Mouse (Mus musculus): ENCODE results near the gene Grid2ip. TPM values are rescaled to one million over a fixed set of nuclear protein-coding genes. Genes with fewer than 3 reads are reported as not detected.
A peak's percentile ranks its signal among the peaks of the same experiment; 100 is the strongest.

Grid2ip gene
- 1 to 10 TPM; 1.2 TPM for total RNA-seq (2021)
- long read RNA-seq, experiment 1 = 0 reads
- long read RNA-seq, experiment 2 = 0 reads

DNA sequence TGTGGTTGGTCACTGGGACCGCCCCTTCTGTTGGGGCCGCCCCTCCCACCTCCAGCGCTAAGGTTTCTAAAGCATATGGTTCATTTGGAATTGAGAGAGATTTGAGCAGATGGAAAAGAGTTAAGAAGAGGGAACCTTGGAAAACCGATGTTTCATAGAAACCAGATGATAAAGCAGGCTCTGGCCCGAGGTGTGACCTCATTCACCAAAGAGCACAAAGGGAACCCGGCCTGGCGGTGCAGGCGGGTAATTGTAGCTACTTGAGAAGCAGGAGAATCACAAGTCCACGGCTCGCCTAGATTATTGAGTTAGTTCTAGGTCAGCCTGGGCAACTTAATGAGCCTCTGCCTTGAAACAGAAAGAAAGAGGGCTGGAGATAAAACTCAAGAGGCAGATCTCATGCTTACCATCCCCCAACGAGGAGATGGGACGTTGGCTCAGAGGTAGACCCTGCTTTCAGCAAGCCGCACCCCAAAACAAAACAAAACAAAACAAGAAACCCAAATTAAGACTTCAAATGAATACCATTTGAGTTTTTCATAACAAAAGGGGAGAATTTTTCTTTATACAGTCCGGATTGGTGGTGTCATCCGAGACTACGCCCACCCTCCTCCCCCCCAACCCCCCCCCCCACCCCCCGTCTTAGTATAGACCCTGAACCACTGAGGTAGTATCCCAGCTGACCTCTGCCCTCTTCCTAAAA, at the start of gene Grid2ip:
Gene Grid2ip (plus strand): TSS at position 653 of the 703 bp plus-strand sequence.
- no peak for DNase-seq (ENCODE audit: low spot score in 2 of 2)

DNA sequence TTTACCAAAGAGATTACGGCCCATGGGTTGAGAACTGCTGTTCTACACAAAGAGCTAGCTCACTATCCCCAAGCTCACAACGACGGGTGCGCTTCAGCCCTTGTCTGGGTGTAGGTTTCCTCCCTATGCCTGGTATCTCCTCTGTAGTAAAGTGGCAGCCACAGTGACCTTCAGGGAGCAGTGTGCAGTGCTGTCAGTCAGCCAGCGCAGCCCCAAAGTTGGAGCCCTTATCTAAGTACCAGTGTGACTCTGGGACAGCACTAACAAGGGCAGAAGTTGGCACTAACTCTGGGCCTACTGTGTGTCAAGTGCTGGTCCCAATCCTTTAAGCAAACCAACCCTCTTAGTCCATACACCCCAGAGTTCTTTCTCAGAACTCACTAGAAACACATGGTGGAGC, 48.3 kb upstream of the Grid2ip start:
- DNase-seq (ENCODE audit: low spot score in 2 of 2) = no peak

DNA sequence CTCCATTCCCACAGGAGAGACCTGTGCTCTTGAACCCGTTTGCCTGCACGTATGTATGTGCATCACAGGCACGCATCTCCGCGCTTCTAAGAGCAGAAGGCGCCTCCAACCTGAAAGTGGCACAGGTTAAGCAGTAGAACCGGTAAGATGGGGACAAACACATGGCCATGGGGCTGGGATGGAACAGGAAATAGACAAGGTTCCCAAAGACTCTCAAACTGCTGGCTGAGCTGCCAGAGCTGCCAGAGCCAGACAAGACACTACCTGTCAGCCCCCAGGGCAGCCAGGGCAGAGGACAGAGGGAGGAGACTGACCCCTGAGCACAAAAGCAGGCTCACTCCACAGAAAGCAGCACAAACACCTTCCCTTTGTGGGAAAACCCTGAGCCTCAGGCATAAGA, 47.2 kb upstream of the Grid2ip start:
- no peak for DNase-seq (ENCODE audit: low spot score in 2 of 2)

DNA sequence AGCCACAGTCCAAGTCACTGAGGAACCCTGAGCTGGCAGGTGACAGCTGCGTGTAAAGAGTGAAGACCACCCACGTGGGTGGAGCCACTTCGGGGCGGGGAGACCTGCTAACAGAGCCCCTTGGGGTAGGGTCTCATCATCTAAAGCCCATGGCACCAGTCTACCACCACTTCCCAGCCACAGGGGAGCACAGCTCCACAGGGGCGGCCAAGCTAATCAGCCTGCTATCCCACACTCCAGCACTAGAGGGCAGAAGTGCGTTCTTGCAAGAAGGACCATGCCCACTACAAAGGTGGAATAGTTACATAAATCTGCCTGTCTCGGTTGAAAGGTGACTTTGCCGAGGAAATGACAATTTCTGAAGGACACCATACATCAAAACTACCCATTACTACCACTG, 45.3 kb upstream of the Grid2ip start:
- peak in 1 of 2 experiments; percentile 64 for DNase-seq (ENCODE audit: low spot score in 2 of 2)

DNA sequence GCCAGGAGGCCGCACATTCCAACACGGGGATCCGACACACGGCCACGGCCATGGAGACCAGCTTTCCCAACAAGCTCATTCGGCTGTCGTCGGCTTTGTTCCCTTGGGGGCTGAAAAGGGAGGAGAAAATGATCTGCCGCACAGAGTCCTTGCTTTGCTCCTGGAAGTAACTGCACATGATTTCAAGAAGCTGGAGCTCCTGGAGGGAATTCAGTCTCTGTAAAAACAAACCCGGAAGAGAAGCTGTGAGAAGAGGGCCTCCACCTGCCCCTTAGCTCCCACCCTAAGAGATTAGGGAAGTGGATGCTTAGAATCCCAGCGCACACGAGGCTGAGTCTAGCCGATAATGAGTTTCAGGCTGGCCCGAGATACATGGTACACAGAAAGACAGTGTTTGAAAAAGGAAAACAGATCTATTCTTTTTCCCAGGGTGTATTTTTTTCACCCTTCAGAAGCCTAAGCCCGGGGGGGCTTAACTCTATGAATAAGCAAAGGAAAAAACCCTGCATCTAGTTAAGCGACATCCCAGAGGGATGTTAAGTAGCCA, 42.9 kb upstream of the Grid2ip start:
- no peak for DNase-seq (ENCODE audit: low spot score in 2 of 2)

DNA sequence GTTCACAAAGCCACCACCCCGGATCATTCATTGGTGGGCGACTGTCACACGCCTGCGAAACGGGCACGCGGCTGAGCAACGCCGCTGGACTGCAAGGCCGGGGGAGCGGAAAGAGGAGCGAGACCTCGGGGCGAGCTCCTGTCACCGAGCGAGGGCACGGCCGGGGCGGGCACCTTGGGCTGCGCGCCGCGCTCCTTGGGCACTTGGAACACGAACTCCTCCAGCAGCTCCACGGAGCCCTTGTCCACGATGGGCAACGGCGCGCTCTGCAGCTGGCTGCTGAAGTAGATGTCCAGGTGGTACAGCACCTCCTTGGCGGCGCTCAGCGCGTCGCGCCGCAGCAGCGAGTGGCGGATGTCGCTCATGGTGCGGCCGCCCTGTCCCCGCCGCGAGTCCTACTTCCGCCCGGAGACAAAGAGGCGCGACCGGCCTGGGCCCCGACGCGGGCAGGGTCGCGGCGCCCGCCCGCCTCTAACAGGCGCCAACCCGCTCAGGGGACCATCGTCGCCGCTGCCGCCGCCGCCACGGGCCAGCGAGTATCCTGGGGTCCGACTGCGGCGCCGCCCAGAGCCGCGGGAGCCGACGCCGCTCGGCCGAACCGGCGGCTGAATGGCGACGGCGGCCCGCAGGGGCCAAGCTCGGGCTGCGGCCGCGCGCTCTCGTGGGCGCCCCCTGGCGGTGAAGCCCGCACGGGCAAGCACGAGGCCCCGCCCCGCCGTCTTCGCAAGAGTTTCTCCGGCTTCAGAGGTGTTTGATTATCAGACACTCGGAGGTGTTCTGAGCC, 42.2 kb upstream of the Grid2ip start, which contains the start of gene E130309D02Rik:
Gene E130309D02Rik (minus strand): TSS at position 631 of the 784 bp plus-strand sequence.
- peak; percentile 77 to 93 for DNase-seq (ENCODE audit: low spot score in 2 of 2)

DNA sequence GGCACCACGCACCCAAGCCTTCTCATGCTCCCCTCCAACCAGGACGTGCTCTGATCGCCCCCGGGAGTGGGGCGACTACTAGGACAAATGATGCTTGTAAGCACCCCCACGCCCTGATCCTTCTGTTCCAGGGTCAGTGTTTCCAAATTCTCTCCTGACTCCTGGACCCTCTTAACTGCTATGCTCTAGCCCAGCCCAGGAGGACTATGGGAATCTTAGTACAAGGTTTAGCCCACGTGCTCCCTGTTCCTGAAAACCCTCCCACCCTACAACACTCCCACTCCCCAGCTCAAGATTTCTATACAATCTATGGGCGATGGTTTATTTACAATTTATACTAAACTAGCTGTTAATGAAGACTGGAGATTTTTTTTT, 41.6 kb upstream of the Grid2ip start:
- DNase-seq (ENCODE audit: low spot score in 2 of 2) = no peak

DNA sequence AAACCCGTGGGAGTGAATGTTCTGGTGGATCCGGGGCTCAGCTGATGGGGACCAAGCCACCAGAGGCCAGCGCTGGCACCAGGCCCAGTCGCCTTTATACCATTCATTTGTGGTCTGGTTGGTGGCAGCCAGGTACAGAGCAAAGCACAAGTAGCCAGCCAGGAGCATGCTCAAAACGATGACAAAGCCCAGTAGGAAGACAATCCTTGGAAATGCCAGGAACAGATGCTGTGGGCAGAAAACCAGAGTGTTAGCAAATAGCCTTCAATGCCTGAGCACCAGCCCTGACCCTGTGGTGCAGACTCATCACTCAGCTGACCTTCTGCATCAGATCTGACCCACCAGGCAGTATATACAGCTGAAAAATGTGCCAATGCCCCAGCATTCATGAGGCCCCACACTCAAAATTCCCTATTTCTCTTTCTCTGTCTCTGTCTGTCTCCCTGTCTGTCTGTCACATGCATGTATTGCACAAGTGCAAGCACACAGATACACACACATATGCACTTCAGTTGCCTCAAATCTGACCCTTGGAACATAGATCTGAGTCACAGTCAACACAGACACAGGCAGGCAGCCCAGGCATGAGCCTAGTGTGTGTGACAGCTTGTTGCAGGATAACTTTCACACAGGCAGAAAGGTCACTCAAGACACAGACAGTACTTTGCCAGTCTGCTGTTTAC, 40.4 kb upstream of the Grid2ip start:
- no peak for DNase-seq (ENCODE audit: low spot score in 2 of 2)

DNA sequence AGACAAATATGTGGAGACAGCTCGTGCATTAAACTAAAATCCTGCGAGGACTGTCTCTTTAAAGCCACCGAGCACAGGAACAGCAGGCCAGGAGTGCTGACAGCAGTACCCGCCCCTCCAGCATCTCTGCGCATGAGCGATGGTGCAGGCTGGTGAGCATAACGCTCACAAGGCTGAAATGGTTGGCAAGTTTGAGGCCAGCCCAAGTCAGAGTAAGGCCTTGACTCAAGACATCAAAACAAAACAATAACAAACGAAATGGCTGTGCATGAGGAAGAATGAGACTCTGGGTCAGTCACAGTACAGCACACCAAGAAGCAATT, 39.9 kb upstream of the Grid2ip start:
- DNase-seq (ENCODE audit: low spot score in 2 of 2) = peak in 1 of 2 experiments; percentile 35

DNA sequence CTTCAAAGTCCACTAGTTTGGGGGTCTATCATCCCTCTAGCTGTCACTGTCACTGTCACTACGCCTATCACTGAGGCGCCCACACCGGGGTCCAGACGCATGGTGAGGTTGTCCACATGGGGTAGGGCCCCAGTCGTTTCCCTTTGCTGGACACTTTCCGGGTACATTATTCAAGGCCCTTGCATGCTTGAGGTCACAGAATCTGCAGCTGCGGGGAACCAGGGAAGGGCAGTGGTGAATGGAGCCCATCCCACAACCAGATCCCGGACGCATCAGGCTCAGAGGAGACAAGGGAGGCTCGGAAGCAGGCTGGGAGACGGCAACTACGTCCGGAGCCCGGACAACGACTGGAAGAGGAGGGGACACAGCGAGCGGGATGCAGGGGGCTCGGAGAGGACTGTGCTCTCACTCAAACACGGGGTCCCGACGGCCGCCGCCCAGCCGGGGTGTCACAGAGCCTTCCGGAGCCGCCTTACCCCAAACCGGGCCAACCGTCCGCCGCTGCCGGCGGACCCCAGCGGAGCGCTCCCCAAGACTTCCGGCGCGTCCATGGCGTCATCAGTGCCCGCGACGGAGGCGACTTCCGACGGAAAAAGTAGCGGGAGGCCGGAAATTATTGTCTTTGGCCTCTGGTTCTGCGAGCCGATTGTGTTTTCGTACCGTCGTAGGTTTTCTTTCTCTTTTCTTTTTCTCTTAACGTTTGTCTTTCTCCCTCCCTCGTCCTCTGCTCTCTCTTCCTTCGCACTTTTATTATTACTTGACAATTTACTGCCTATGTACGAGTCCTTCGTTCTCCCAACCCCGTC, 28.2 kb upstream of the Grid2ip start, which contains the start of gene Zdhhc4:
Gene Zdhhc4 (minus strand): TSS at position 567 of the 806 bp plus-strand sequence.
- DNase-seq (ENCODE audit: low spot score in 2 of 2) = peak; percentile 79

DNA sequence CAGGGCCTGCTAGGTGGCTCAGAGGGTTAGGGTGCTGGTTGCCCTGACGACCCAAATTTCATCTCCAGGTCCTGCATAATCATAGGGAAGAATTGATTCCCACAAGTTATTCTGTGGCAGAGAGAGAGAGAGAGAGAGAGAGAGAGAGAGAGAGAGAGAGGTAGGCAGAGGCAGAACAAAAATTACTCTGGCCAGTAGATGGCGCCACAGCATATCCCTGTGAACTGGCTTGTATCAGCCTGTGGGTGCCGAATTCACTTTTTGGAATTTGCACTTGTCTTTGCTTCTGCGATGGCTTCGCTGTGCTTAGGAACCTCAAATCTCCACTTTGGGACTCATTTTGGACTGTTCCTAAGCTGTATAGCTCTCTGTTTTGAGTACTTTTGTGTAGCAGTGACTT, 23.3 kb upstream of the Grid2ip start:
- peak; percentile 22 to 41 for DNase-seq (ENCODE audit: low spot score in 2 of 2)

DNA sequence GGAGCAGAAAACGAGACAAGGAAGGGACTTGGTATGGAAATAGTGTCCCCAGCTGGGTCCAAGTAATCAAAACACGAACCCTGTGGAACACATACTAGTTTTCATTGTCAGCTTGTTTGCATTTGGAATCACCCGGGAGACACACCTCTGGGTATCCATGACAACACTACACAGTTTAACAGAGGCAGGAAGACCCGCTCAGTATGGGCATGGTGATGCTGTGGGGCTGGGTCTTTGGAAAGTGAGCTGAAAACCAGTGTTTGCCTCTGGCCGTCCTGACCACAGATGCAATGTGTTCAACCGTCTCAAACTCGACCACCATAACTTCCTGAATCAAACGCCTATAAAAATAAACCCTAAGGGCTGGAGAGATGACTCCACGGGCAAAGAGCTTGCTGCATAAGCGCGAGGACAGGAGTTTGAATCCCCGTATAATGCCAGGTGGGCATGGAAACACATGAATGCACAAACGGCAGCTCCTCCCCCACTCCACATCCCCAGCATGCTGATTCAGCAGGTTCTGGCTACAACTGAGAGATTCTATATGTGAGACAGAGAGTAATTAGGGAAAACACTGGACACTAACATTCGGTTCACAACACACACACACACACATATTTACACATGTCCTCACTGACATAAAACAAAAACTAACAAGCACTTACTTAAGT, 22.6 kb upstream of the Grid2ip start:
- DNase-seq (ENCODE audit: low spot score in 2 of 2) = no peak

DNA sequence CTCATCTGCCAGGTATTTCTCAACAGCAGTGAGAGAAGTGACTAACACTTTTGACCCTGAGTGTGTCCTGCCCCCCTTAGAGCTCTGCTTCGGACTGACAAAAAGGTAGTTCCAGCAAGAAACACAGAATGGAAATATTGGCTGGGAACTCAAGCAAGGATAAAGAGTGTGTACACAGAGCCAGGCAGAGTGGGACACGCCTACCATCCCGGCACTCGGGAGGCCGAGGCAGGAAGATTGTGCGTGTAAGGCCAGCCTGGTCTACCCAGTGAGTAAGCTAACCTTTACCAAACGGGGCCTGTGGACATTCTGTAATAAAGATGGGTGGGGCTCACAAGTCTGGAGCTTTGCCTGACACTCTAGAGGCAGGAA, 22.1 kb upstream of the Grid2ip start:
- no peak for DNase-seq (ENCODE audit: low spot score in 2 of 2)

DNA sequence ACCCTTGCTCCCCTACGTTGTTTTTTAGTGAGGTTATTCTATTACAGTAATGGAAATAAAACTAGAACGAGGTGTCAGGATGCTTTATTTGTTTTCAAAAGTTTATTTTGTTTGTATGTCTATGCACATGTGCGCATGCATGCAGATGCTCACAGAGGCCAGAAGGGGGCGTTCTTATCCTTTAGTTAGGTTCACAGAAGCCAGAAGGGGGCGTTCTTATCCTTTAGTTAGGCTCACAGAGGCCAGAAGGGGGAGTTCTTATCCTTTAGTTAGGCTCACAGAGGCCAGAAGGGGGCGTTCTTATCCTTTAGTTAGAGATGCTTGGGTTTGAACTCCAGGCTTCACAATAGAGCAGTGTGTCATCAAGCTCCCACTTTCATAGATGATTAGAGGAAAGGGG, 20.6 kb upstream of the Grid2ip start:
- no peak for DNase-seq (ENCODE audit: low spot score in 2 of 2)

DNA sequence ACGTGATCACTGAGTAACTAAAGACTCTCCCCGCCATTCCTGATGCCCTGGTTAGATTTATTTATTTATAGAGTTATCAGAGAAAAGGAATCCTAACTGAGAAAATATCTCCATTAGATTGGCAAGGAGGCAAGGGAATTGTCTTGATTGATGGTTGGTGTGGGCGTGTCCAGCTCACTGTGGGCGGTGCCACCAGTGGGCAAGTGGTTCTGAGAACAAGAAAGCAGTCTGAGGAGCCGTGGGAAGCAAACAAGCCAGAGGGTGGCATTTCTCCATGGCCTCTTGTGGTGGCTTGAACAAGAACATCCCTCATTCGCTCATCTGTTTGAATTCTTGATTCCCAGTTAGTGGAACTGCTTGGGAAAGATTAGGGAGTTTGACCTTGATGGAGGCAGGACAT, 17.5 kb upstream of the Grid2ip start:
- no peak for DNase-seq (ENCODE audit: low spot score in 2 of 2)

DNA sequence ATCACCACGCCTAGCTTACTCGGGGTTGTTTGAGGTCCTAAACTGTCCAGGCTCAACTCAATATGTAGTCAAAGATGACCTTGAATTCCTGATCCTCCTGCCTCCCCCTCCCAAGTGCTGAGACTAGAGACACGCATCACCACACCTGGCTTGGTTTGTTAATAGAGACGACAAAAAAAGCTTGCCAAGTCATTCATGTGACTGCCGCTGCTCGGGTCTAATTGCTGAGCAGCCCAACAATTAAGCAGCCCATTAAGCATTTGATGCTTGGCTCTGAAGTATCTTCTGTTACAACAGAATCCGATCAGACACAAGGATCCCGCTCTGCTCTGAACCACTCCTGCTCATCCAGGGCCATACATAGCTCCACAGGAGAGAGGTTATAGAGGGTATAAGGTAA, 10.8 kb upstream of the Grid2ip start:
- DNase-seq (ENCODE audit: low spot score in 2 of 2) = no peak

DNA sequence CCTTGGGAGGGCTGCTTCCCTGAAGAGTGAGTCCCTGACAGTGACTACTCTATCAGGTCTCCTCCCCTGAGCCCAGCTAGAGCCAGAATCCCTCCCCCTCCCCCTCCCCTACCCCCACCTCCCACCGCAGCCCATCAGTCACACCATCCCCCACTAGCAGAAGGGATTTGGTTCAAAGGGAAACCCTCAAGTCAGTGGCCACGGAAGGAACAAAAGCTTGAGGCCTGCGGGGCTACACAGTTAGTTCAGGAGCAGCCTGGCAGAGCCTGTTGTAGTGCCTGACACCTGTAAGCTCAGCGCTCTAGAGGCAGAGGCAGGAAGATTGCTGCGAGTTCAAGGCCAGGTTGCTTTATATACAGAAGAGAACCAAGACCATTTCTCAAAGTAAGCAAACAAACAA, 1.1 kb upstream of the Grid2ip start:
- DNase-seq (ENCODE audit: low spot score in 2 of 2) = no peak

DNA sequence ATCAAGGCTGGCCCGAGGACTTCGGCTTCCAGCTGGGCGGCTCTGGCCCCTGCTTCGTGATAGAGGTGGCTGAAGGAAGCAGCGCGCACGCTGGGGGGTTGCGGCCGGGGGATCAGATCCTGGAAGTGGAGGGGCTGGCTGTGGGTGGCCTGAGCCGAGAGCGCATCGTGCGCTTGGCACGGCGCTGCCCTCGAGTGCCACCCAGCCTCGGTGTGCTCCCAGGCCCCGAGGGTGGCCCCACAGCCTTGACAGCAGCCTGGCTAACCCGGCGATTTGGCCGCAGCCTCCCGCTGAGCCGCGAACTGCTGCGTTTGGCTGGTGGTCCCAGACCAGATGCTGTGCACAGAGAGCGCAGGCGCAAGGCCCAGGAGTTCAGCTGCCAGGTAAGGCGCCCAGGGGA, 426 bp downstream of the Grid2ip start:
- no peak for DNase-seq (ENCODE audit: low spot score in 2 of 2)

DNA sequence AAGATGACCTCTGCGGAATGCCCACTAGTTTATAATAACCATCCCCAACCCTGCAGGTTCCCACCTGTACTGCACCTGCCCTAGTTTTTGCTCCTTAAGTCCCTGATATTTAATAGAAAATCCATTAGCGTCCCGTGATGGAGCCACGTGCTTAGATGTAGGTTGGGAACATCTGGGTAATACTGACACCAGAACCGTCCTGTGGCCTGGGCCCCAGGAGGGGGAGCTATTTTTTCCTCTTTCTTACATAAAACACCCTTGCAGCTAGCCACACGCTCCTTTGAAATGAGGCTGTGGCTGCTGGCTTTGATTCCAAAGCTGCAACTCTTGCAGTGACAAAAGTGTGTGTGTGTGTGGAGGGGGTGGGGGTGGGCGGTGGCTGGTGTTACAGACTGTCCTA, 2.1 kb downstream of the Grid2ip start:
- no peak for DNase-seq (ENCODE audit: low spot score in 2 of 2)

DNA sequence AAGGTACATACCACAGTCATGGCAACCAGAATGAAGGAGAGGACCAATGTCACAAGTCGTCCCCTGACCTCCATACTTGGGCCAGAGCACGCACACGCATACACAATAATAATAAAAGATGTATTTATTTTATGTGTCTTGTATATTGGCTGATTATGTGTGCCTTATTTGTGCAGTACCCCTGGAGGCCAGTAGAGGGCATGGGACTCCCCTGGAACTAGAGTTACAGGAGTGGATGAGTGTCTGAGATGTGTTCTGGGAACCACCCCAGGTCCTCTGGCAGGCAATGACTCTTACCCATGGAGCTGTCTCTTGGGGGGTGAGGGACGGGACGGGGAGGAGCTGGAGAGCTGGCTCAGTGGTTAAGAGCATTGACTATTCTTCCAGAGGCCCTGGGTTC, 2.9 kb downstream of the Grid2ip start:
- no peak for DNase-seq (ENCODE audit: low spot score in 2 of 2)

Data from adrenal gland, postnatal 4 days (tissue).